Mouse (Mus musculus) monocyte, adult 2 months (primary cell): ENCODE results near the gene Smarcc1.
"Not testable (repeated sequence)": the region's sequence is repeated elsewhere in the genome, so short reads cannot be mapped to it uniquely, and the experiment has no call there.

ENCODE experiments used
- DNase-seq, 2 experiments: peaks; one replicate each; pipeline ENCODE4 v3.0.0; 2022; ENCODE audit warnings: low spot score in 2 of 2, low read depth in 1 of 2

The Smarcc1 gene

GRCm38 (mm10) chr9:110131525-110132197 is 14.2 kb downstream of the Smarcc1 start:
- peak; percentile 96 to 98 for DNase-seq

GRCm38 (mm10) chr9:110132201-110132605 is 14.7 kb downstream of the Smarcc1 start:
- peak in 1 of 2 experiments; percentile 2 for DNase-seq

GRCm38 (mm10) chr9:110132921-110133320 is 15.4 kb downstream of the Smarcc1 start:
- DNase-seq = no peak

- no peak for DNase-seq
Measured at GRCm38 (mm10) chr9:110134176-110134575, 16.7 kb downstream of the Smarcc1 start.

GRCm38 (mm10) chr9:110139119-110139518 is 21.6 kb downstream of the Smarcc1 start:
- no peak for DNase-seq

GRCm38 (mm10) chr9:110142097-110142496 is 24.6 kb downstream of the Smarcc1 start:
- DNase-seq = no peak

- DNase-seq = no peak
Measured at GRCm38 (mm10) chr9:110148598-110148997, 31.1 kb downstream of the Smarcc1 start.

- no peak for DNase-seq
Measured at GRCm38 (mm10) chr9:110159036-110159435, 41.5 kb downstream of the Smarcc1 start.

GRCm38 (mm10) chr9:110160486-110160885 is 43.0 kb downstream of the Smarcc1 start:
- DNase-seq = not testable (repeated sequence)

- DNase-seq = no peak
Measured at GRCm38 (mm10) chr9:110162441-110162840, 44.9 kb downstream of the Smarcc1 start.

GRCm38 (mm10) chr9:110163071-110163470 is 45.6 kb downstream of the Smarcc1 start:
- no peak for DNase-seq

GRCm38 (mm10) chr9:110170858-110171257 is 53.4 kb downstream of the Smarcc1 start:
- DNase-seq = no peak

GRCm38 (mm10) chr9:110199870-110200269 is 82.4 kb downstream of the Smarcc1 start:
- DNase-seq = no peak

GRCm38 (mm10) chr9:110205526-110206404 is 88.3 kb downstream of the Smarcc1 start:
- no peak for DNase-seq

GRCm38 (mm10) chr9:110206437-110206836 is 88.9 kb downstream of the Smarcc1 start:
- DNase-seq = no peak

GRCm38 (mm10) chr9:110208265-110208664 is 90.8 kb downstream of the Smarcc1 start:
- DNase-seq = no peak

- no peak for DNase-seq
Measured at GRCm38 (mm10) chr9:110208967-110209366, 91.5 kb downstream of the Smarcc1 start.

GRCm38 (mm10) chr9:110224273-110224672 is 106.8 kb downstream of the Smarcc1 start:
- no peak for DNase-seq

GRCm38 (mm10) chr9:110226191-110226590 is 108.7 kb downstream of the Smarcc1 start:
- DNase-seq = no peak

GRCm38 (mm10) chr9:110228671-110229070 is 111.2 kb downstream of the Smarcc1 start:
- no peak for DNase-seq

- no peak for DNase-seq
Measured at GRCm38 (mm10) chr9:110229112-110229511, 111.6 kb downstream of the Smarcc1 start.

- DNase-seq = no peak
Measured at GRCm38 (mm10) chr9:110229566-110230248, 112.2 kb downstream of the Smarcc1 start.
